Mouse (Mus musculus): ENCODE measurements around the gene Cep131. TPM values are rescaled to one million over a fixed set of nuclear protein-coding genes. Genes with fewer than 3 reads are reported as not detected.

Cep131 gene
- polyA plus RNA-seq, 3 experiments from 2014 or later = 0.28 to 0.48 (median 0.29) TPM

DNA sequence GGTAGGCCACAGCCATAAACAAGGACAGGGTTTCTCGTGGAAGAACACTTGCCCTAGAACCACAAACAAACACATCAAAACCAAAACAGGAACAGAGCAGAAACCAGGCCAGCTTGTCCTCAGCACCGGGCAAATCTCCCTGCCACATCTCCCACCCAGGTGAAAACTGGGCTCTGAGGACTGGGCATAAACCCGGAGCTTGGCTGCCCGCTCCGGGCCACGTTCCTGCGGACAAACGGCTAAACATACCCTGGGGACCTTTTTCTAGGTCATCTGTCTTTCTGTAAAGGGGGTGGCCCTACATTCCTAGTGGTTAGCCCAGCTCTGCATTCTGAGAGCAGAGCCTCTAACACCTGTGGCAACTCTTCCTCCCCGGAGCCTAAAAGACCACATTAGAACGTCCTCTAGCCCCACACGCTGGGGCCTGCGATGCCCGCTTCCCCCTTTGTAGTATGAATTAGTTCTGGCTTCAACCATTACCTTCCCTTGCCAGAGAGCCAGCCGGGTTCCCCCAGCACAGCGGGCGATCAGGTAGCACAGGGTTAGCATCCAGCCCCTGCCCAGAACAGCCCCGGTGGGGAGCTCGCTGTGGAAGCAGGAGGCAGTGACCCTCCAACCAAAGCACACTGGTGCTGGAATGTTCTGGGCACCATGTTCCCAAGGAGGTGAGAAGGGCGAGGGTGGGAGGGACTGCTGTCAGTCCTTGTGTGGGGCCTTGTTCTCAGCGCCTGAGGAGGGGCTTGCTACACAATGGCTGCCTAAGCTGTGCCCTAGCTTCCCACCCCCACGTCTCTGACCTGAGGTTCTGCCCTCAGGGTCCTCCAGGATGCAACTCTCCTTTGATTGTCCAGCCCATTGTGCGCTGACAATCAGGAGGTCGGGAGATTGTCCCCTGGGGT, 66.8 kb downstream of the Cep131 start:
- ATAC-seq = no peak

DNA sequence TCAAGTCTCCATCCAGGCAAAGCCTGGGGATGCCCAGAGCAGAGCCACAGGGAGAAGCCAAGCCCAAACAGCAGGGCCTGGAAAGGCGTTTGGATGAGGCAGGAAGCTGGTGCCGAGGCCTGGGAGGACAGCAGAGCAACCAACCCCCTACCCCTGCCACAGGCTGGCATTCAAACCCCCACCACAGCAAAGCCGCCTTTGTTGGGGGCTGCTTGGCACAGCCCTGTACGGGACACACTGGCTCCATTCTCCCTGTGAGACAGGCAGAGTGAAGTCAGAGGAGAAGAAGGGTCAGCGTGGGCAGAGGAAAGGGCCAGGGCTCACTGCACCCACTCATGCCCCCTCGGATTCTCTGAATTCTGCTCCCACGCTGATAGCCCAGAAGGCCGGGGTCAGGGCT, 69.6 kb downstream of the Cep131 start:
- ATAC-seq = no peak

DNA sequence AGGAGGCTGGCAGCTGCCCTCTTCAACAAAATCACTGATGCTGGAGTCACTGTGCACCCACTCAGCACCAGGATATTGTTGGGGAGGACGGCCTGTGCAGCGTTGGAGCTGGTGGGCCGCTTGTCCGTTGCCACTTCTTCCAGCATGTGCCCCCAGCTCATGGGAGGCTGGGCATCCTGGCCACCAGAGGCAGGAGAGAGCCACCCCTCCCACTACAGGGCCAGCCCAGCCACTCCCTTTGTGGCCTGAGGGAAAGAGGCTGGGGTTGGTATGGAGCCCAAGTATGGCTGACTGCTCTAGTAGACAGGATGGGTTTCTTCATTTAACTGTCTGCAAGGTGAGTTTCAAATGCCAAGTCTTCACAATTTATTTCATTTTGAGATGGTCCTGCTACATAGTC, 71.9 kb downstream of the Cep131 start:
- no peak for ATAC-seq

Other genes with a start within 250 kb of the Cep131 start
- 10 to 100 TPM; 43.9 to 55.0 (median 52.0) TPM for gene Chmp6, start 173.4 kb downstream of the Cep131 start, polyA plus RNA-seq (2017; shearing (Covaris generic))
- 10 to 100 TPM in 1 of 3 experiments, 1 to 10 TPM in 2; 8.1 to 12.1 (median 9.6) TPM for gene Baiap2, start 144.1 kb downstream of the Cep131 start, polyA plus RNA-seq (2017; shearing (Covaris generic))
- not detected for gene Aatk, start 39.7 kb downstream of the Cep131 start, polyA plus RNA-seq (2017; shearing (Covaris generic))
- 10 to 100 TPM in 1 of 3 experiments, 1 to 10 TPM in 2; 8.1 to 12.5 (median 9.3) TPM for gene Tepsin, start 11.9 kb upstream of the Cep131 start, polyA plus RNA-seq (2017; shearing (Covaris generic))
- gene Ndufaf8, start 12.1 kb upstream of the Cep131 start, polyA plus RNA-seq (2017; shearing (Covaris generic)) = 10 to 100 TPM; 88.3 to 98.3 (median 92.6) TPM
- gene Slc38a10, start 64.5 kb upstream of the Cep131 start, polyA plus RNA-seq (2017; shearing (Covaris generic)) = 10 to 100 TPM; 39.7 to 62.8 (median 44.1) TPM
- not detected for gene Bahcc1, start 146.1 kb upstream of the Cep131 start, polyA plus RNA-seq (2017; shearing (Covaris generic))

All from inflammation-experienced regulatory T-cells, adult 6 months (primary cell).